Mouse (Mus musculus) kidney, postnatal 36 days (tissue): ENCODE data around the gene Tnfsf4.

Source experiments
- DNase-seq, 2 experiments: peaks; one replicate each; pipeline ENCODE4 v3.0.0; 2021 to 2022; ENCODE audit warnings: mixed read lengths in 2 of 2

Tnfsf4 gene

DNA sequence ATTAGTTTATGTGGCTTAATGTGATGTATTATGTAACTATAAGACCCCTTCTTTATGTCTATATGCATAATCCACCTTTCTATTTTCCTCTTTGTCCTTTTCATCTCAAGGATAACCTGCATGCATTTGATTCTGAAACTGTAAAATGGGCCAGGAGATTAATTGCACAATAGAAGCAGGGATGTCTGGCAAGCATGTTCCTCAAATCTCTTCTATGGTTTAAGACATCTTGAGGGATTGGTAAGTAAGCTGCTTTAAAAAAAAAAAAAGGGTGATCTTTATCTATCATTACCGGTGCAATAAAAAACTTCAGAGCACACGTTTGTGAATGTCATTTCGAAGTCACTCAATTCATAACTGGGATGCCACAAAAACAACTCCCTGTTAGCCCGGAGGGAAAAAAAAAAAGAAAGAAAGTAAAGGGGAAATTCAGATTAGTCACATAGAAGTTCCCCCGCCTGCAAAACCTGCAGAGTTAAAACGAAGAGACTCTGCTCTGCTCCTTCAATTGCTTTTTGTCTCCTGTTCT is at the start of gene Tnfsf4:
Gene Tnfsf4 (plus strand): TSS at position 479 of the 529 bp plus-strand sequence.
- no peak for DNase-seq

DNA sequence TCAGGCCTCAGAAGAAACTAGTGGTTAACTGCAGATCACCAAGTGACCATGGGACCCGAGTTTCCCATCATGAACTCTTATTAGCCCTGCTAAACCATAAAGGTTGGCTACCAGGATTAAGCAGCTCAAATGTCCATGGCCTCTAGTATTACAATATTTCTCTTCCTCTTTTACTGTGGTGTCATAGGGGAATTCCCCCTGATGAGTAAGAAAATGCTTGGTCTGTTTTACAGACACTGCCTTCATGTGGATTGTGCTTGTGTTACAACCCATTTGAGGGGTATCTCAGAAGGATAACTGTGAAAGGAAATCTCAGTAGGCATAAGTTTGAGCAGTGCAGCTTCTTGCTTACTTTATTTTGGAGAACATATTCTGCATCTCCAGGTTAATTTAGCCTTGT is 44.2 kb upstream of the Tnfsf4 start:
- DNase-seq = no peak

- DNase-seq = no peak
Measured at GRCm38 (mm10) chr1:161365006-161365405, 30.2 kb upstream of the Tnfsf4 start.

DNA sequence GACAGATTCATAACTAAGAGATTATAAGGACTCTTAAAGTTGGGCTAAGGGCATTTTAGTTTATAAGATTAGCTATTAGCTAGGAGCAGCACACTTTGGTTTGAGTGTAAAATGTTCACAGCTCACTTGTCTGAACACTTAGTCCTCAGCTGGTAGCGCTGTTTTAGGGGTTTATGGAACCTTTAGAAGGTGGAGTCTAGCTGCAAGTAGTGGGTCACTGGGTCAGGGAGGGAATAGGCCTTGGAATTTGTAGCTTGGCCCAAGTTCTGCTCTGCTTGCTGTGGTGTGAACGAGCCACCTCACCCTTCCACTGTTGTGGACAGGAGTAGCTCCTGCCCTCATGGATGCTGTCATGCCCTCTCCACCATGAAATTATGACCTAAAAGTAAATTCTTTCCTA is 23.3 kb upstream of the Tnfsf4 start:
- peak; percentile 45 to 50 for DNase-seq

DNA sequence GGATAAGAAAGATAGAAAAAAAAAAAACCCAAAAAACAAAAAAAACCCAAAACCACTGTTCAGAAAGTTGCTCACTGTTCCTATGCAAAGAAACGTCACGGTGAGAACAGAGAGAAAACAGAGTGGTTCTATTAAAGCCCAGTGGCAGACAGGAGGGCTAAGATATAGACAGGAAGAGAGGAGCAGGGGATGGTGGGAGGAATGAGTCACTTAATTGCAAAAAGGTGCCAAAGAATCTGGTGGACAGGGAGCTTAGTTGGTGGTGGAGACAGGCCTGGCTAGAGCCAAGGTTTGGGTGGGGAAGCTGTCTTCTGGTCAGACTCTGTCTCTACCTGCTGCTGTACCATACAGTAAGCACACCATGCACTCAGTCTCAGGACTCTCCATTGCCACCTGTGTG is 19.3 kb upstream of the Tnfsf4 start:
- no peak for DNase-seq

DNA sequence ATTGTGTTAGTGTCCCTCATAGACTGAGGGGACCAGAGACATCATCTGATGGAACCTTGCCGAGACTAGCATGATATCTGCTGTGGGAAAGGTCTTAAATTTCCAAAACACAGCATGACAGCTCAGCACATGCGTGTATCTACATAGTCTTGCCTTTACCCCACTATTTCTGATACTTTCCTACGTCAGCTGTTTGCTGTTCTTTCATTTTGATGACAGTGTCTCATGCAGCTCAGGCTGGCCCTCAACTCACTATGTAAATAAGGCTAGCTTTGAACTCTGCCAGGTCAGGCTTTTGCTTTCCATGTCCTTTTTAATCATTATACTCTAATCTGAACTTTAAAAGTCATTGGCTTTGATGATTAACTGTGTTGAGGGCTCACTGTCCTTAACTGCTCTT is 16.6 kb upstream of the Tnfsf4 start:
- DNase-seq = peak; percentile 5 to 19

DNA sequence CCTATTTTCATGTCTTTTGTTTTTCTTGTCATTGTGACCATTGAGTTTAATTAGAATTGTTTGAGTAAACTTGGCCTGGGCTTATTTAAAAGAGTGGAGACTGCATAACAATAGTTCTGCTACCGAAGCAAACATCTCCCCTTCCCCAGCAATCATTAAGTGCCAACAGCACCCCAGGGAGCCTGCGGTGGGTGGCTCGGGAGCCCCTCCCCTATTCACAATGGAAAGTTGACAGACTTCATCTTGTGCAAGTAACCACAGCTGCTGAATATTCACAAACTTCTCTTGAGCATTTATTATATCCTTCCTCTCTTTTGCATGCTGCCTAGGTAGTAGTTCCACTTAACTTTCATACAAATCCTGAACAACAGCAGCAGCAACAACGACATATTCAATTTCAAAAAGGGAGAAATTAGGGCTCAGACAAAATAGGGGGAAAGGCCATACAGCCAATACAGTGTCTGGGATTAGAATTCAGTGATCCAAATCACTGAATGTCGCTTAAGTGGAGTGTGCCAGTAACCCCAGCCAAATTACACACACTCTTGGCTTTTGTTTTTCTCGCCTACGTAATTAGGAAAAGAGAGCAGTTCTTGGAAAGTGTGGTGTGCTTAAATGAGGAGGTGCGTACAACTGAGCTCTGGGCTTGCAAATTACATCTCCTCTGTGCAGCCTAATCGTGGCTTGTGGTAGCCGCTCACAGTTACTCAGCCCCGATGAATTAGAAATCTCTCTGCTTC is 15.4 kb upstream of the Tnfsf4 start:
- peak; percentile 12 to 35 for DNase-seq

- no peak for DNase-seq
Measured at GRCm38 (mm10) chr1:161380425-161380780, 14.8 kb upstream of the Tnfsf4 start.

DNA sequence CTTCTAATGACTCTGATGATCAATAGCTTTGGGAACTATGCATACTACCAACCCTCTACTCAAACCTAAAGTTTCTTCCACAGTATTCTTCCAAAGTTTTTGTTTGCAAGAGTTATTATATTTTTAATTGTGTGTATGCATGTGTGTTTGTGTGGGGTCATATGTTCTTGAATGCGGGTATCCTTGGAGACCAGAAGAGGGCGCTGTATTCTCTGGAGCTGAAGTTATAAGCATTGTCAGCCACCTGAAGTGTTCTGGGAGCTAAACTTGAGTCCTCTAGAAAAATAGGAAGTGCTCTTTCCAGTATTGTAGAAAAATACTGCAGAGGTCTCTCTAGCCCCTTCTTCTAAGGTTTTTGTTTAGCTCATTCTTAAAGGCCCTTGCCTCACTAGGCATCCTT is 5.1 kb upstream of the Tnfsf4 start:
- DNase-seq = no peak

DNA sequence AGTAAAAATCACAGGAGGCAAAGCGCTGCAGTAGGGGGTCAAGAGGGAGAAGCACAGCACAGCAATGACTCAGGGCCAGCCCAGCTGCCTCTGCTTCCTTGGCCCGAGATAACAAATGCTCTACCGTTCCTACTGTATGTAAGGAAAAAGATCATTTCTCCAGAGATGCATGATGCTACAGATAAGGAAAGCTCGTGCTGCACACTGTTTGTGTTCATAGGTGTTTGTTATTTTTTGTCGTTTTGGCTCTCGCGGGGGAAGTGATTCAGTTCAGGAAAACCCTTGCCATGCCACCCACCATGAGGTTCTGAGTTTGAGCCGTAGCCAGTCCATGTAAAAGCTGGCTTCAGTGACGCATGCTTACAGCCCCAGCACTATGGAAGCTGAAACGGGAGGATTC is 2.3 kb upstream of the Tnfsf4 start:
- no peak for DNase-seq

- DNase-seq = peak in 1 of 2 experiments; percentile 27
Measured at GRCm38 (mm10) chr1:161395610-161396009, 401 bp downstream of the Tnfsf4 start.

GRCm38 (mm10) chr1:161396351-161396750 is 1.1 kb downstream of the Tnfsf4 start:
- DNase-seq = no peak

GRCm38 (mm10) chr1:161400126-161400525 is 4.9 kb downstream of the Tnfsf4 start:
- peak; percentile 69 to 91 for DNase-seq

DNA sequence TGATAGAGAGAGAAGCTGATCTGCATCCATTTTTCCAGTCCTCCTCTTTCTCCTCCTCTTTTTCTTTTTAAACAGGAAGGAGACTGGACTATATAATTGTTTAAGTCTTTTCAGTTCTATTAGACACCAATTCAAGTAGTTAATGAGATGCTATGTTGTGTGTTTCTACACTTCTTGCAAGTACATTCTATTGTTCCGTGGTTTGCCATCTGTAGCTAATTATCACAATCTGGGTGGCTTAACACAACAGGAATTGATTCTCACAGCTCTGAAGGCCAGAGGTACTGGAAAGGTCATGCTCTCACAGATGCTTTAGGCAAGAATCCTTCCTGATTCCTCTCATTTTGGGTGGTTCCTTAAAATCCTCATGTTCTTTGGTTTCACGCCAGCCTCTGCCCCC is 7.9 kb downstream of the Tnfsf4 start:
- no peak for DNase-seq

DNA sequence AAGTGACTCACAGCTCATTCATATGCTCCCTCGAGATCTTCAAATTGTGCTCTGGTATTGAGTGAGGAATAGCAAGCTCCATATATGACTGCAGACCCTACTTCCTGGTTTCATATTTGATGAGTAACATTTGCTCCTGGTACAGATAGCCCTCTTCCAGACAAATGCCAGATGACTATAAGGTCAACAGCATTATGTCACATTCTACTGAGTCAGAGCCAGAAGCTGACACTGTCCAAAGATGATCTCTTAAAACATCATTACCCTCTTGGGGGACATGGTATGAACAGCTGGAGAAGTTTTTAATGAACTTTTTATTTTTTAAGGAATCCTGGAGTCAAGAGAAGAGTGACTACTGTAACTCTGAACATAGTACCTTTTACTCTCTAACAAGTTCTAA is 11.3 kb downstream of the Tnfsf4 start:
- no peak for DNase-seq

DNA sequence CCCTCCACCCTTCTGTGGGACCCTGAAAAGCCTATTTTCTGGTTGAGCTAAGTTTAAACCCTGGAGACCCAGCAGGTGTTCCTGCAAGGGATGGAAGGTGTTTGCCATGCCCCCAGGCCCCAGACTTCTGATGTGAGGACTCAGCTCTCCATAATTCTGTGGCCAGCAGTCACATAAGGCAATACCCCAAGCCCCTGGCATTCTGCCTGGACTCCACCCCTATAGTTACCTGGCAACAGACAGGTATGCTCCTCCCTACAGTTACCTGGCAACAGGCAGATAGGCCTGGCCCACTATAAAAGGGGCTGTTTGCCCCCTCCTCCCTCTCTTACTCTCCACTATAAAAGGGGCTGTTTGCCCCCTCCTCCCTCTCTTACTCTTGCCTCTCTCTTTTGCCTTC is 24.7 kb downstream of the Tnfsf4 start:
- no peak for DNase-seq

DNA sequence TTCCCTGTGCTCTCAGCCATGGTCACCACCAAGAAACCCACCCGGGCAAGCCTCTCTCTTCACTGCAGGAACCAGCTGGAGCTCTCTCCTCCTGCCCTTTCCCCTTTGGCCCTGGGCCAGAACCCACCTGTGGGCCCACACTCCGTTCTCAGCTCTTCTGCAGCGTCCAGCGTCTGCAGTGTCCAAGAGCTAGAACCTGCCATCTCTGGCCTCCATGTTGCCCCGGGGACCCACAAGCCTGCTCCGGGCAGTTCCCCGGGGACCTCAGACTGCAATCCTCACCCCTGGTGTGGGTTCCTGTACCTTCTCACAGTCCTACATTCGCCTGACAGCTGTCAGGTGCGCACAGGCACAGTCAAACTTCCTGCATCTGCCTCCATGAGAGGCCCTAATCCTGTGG is 25.4 kb downstream of the Tnfsf4 start:
- no peak for DNase-seq

DNA sequence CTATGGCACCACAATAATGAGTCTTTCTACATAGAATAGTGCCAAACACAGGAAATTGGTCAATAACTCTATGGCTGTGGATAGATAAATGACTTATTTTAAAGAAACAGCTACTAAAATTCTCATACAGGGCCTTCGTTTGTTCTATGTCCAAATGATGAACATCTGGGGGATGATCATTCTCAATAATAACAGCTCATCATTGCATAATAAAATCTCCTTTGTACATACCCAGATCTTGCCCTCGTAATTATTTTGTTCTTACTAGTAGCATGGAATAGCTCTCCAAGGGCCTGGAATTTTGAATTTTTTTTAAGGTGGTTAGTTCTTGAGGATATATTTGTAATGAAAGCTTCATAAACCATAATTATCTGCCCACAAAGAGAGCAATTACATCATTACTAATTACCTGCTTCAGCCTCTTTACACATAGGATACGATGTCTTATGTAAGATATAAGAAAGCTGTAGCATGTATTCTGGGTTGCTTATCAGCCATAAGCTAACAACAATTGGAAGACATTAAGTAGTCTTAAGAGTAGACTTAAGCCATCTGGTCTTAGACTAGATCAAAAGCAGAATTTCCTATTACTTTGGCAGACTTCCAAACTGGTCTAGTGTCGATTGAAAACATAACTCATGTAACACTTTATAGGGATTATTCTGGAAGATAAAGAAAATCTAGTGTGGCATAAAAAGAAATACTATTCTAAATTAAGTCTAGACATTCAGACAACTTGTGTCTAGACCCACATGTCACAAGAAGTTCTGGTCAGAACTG is 31.3 kb downstream of the Tnfsf4 start:
- no peak for DNase-seq

DNA sequence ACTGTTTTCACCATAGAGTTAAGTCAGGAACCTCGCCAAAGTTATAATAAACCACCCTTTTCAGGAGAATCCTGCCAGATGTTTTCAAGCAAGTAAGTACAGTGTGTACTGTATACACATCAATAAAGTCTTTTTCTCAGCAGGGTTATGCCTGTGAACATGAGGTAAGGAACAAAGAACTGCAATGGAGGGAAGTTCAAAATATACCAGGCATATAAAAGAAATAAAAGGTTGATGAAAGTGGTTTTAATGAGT is 31.8 kb downstream of the Tnfsf4 start:
- DNase-seq = no peak

GRCm38 (mm10) chr1:161435781-161436180 is 40.6 kb downstream of the Tnfsf4 start:
- DNase-seq = no peak

DNA sequence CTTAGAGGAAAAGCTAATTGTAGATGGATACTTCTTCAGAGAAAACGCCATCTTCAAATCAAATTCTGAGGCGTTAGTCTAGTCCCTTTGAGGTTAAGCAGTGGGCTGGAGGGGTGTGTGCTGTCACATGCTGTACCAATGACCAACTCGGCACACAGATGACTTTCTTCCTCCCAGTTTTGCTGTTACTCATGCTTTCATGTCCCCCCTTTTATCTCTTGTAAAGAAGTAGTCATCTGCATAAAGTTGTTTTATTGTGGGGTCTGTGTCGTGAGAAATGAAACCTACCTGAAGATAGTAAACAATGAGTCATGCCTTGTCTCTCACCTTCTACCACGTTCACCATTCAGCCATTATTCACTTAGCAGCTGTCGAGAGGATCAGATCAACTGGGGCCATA is 41.3 kb downstream of the Tnfsf4 start:
- no peak for DNase-seq

GRCm38 (mm10) chr1:161444858-161445257 is 49.6 kb downstream of the Tnfsf4 start:
- peak; percentile 8 to 18 for DNase-seq

- no peak for DNase-seq
Measured at GRCm38 (mm10) chr1:161451683-161452245, 56.6 kb downstream of the Tnfsf4 start.

DNA sequence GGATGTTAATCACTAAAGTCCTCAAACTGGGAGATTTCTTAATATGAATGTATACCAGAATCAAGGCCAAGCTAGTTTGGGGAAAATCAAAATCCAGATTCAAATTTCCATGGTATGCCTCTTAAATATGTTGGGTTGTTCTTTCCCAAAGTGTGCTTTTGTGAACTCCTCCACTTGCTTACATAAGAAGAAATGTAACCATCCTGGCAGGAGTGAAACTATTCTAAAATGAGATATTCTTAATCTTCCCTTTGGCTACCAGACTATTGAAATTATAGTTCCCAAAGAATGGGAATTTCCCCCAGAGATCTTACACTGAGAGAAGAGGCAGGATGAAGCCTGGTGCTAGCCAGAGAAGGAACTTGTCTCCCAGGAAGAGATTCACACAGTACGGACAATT is 57.0 kb downstream of the Tnfsf4 start:
- no peak for DNase-seq
